Mouse (Mus musculus): ENCODE measurements around the gene Fetub.

- TF ChIP-seq POLR2A (IDR thresholded peaks at IDR 0.05; ENCODE audit: insufficient read depth, low read depth, low read length) (no peak), CTCF (IDR thresholded peaks at IDR 0.05; ENCODE audit: insufficient read depth, low read depth, low read length) (no peak)
Measured at GRCm38 (mm10) chr16:22939120-22939695, 21.1 kb downstream of the Fetub start.
